Mouse (Mus musculus) embryonic fibroblast, embryonic 13.5 days (primary cell): ENCODE data around the gene Dmrtb1.

Experiments
- CTCF ChIP-seq: IDR thresholded peaks from 2 replicates; pipeline ENCODE4 v1.5.1; 2011; ENCODE audit warnings: mild to moderate bottlenecking, control low read depth, low read length, moderate library complexity, borderline replicate concordance; ENCODE audit not compliant: insufficient read depth
- POLR2A ChIP-seq: IDR thresholded peaks from 2 replicates; pipeline ENCODE4 v1.6.1; 2011; ENCODE audit warnings: low read depth, mild to moderate bottlenecking, control low read depth, low read length, moderate library complexity

GRCm38 (mm10) chr4:107683006-107683756 is 849 bp downstream of the Dmrtb1 start:
- TF ChIP-seq CTCF (no peak), POLR2A (no peak)
